Mouse (Mus musculus): ENCODE data around the gene Krt77. TPM values are rescaled to one million over a fixed set of nuclear protein-coding genes. Genes with fewer than 3 reads are reported as not detected.

Krt77 gene
- polyA plus RNA-seq (2011; ENCODE audit: insufficient read depth, insufficient read length, low replicate concordance, missing spikeins), result not detected in 2 replicates

GRCm38 (mm10) chr15:101869431-101869830 is at the start of gene Krt77:
Gene Krt77 (minus strand): TSS chr15:101869705.
- no peak within 1 kb of the TSS for H3K4me3 ChIP-seq (replicated peaks; ENCODE audit: control insufficient read depth, low read depth, low read length)
- 40% methylated on average over 6 of the region's 6 CpGs for WGBS
- H3K27ac ChIP-seq (ENCODE audit: control insufficient read depth, insufficient read depth, low read depth, low read length, poor library complexity), result no peak within 1 kb of the TSS
- H3K4me1 ChIP-seq (ENCODE audit: control insufficient read depth, insufficient read depth, low read length), result no peaks in the 10 kb centered on the region
- TF ChIP-seq CTCF (IDR thresholded peaks at IDR 0.05; ENCODE audit: control insufficient read depth, insufficient read depth, low read length) (no peak), POLR2A (IDR thresholded peaks at IDR 0.05; ENCODE audit: borderline replicate concordance, control insufficient read depth, low read depth, low read length) (no peak)

GRCm38 (mm10) chr15:101916072-101916471 is 46.6 kb upstream of the Krt77 start:
- 52% methylated on average over 2 of the region's 2 CpGs for WGBS
- Histone ChIP-seq H3K27ac (ENCODE audit: control insufficient read depth, insufficient read depth, low read depth, low read length, poor library complexity) (no peak overlapping the region), H3K4me3 (replicated peaks; ENCODE audit: control insufficient read depth, low read depth, low read length) (no peak overlapping the region), H3K4me1 (ENCODE audit: control insufficient read depth, insufficient read depth, low read length) (no peaks in the 10 kb centered on the region)
- TF ChIP-seq CTCF (IDR thresholded peaks at IDR 0.05; ENCODE audit: control insufficient read depth, insufficient read depth, low read length), result no peak
- no peak for TF ChIP-seq POLR2A (IDR thresholded peaks at IDR 0.05; ENCODE audit: borderline replicate concordance, control insufficient read depth, low read depth, low read length)

- TF ChIP-seq POLR2A (IDR thresholded peaks at IDR 0.05; ENCODE audit: borderline replicate concordance, control insufficient read depth, low read depth, low read length) (no peak), CTCF (IDR thresholded peaks at IDR 0.05; ENCODE audit: control insufficient read depth, insufficient read depth, low read length) (no peak)
- WGBS, result 74% methylated on average over 5 of the region's 5 CpGs
- H3K4me1 ChIP-seq (ENCODE audit: control insufficient read depth, insufficient read depth, low read length), result no peaks in the 10 kb centered on the region
These were observed 35.3 kb upstream of the Krt77 start for GRCm38 (mm10) chr15:101904849-101905248.

GRCm38 (mm10) chr15:101902171-101903149 is 33.0 kb upstream of the Krt77 start:
- Histone ChIP-seq H3K4me1 (ENCODE audit: control insufficient read depth, insufficient read depth, low read length) (no peaks in the 10 kb centered on the region), H3K27ac (ENCODE audit: control insufficient read depth, insufficient read depth, low read depth, low read length, poor library complexity) (no peak overlapping the region), H3K4me3 (replicated peaks; ENCODE audit: control insufficient read depth, low read depth, low read length) (no peak overlapping the region)
- 59% methylated on average over 12 of the region's 12 CpGs for WGBS
- TF ChIP-seq POLR2A (IDR thresholded peaks at IDR 0.05; ENCODE audit: borderline replicate concordance, control insufficient read depth, low read depth, low read length) (no peak), CTCF (IDR thresholded peaks at IDR 0.05; ENCODE audit: control insufficient read depth, insufficient read depth, low read length) (no peak)

More at GRCm38 (mm10) chr15:101904849-101905248, 35.3 kb upstream of the Krt77 start:
- Histone ChIP-seq H3K4me3 (replicated peaks; ENCODE audit: control insufficient read depth, low read depth, low read length) (no peak overlapping the region), H3K27ac (ENCODE audit: control insufficient read depth, insufficient read depth, low read depth, low read length, poor library complexity) (no peak overlapping the region)

GRCm38 (mm10) chr15:101895216-101895615 is 25.7 kb upstream of the Krt77 start:
- TF ChIP-seq CTCF (IDR thresholded peaks at IDR 0.05; ENCODE audit: control insufficient read depth, insufficient read depth, low read length) (no peak), POLR2A (IDR thresholded peaks at IDR 0.05; ENCODE audit: borderline replicate concordance, control insufficient read depth, low read depth, low read length) (no peak)
- no peak overlapping the region for H3K4me3 ChIP-seq (replicated peaks; ENCODE audit: control insufficient read depth, low read depth, low read length)
- no peak overlapping the region for H3K27ac ChIP-seq (ENCODE audit: control insufficient read depth, insufficient read depth, low read depth, low read length, poor library complexity)
- H3K4me1 ChIP-seq (ENCODE audit: control insufficient read depth, insufficient read depth, low read length), result no peaks in the 10 kb centered on the region
- WGBS, result 79% methylated on average over 4 of the region's 4 CpGs

- H3K4me3 ChIP-seq (replicated peaks; ENCODE audit: control insufficient read depth, low read depth, low read length), result no peak within 1 kb of the TSS
- H3K27ac ChIP-seq (ENCODE audit: control insufficient read depth, insufficient read depth, low read depth, low read length, poor library complexity), result no peak within 1 kb of the TSS
- 64% methylated on average over 4 of the region's 4 CpGs for WGBS
- TF ChIP-seq POLR2A (IDR thresholded peaks at IDR 0.05; ENCODE audit: borderline replicate concordance, control insufficient read depth, low read depth, low read length) (no peak), CTCF (IDR thresholded peaks at IDR 0.05; ENCODE audit: control insufficient read depth, insufficient read depth, low read length) (no peak)
- H3K4me1 ChIP-seq (ENCODE audit: control insufficient read depth, insufficient read depth, low read length), result no peaks in the 10 kb centered on the region
These were observed 23.3 kb upstream of the Krt77 start, which contains the start of gene Krt76 for GRCm38 (mm10) chr15:101892820-101893219. Gene Krt76 (minus strand): TSS chr15:101892920.

GRCm38 (mm10) chr15:101879776-101880175 is 10.3 kb upstream of the Krt77 start:
- whole genome bisulfite sequencing, result 29% methylated on average over 11 of the region's 11 CpGs
- no peak overlapping the region for H3K27ac ChIP-seq (ENCODE audit: control insufficient read depth, insufficient read depth, low read depth, low read length, poor library complexity)
- TF ChIP-seq POLR2A (IDR thresholded peaks at IDR 0.05; ENCODE audit: borderline replicate concordance, control insufficient read depth, low read depth, low read length), result no peak
- no peak for TF ChIP-seq CTCF (IDR thresholded peaks at IDR 0.05; ENCODE audit: control insufficient read depth, insufficient read depth, low read length)
- no peak overlapping the region for H3K4me3 ChIP-seq (replicated peaks; ENCODE audit: control insufficient read depth, low read depth, low read length)
- no peaks in the 10 kb centered on the region for H3K4me1 ChIP-seq (ENCODE audit: control insufficient read depth, insufficient read depth, low read length)

GRCm38 (mm10) chr15:101878041-101878440 is 8.5 kb upstream of the Krt77 start:
- WGBS, result 38% methylated on average over 2 of the region's 2 CpGs
- TF ChIP-seq CTCF (IDR thresholded peaks at IDR 0.05; ENCODE audit: control insufficient read depth, insufficient read depth, low read length), result no peak
- TF ChIP-seq POLR2A (IDR thresholded peaks at IDR 0.05; ENCODE audit: borderline replicate concordance, control insufficient read depth, low read depth, low read length), result no peak
- H3K27ac ChIP-seq (ENCODE audit: control insufficient read depth, insufficient read depth, low read depth, low read length, poor library complexity), result no peak overlapping the region
- H3K4me3 ChIP-seq (replicated peaks; ENCODE audit: control insufficient read depth, low read depth, low read length), result no peak overlapping the region
- H3K4me1 ChIP-seq (ENCODE audit: control insufficient read depth, insufficient read depth, low read length), result no peaks in the 10 kb centered on the region

Data from bone marrow, adult 2 months (tissue).